Mouse (Mus musculus) CH12.LX (cell line): ENCODE results near the gene Smad6. TPM values are rescaled to one million over a fixed set of nuclear protein-coding genes. Genes with fewer than 3 reads are reported as not detected.

Experiments
- DNase-seq: peaks from one replicate; pipeline ENCODE4 v3.0.0-alpha.2; 2013; ENCODE audit errors: extremely low read depth
- H3K27ac ChIP-seq: 2 replicates; pipeline ENCODE4 v1.5.1; 2012; ENCODE audit warnings: low read depth, mild to moderate bottlenecking, control low read depth, moderate library complexity; ENCODE audit not compliant: insufficient read depth
- H3K27me3 ChIP-seq: replicated peaks from 2 replicates; pipeline ENCODE3; 2012; ENCODE audit warnings: inconsistent platforms
- H3K36me3 ChIP-seq, 2 experiments: replicated peaks in 1 of 2; 2 replicates each; pipeline versions ENCODE3 to v1.6.1; 2012; ENCODE audit warnings: inconsistent platforms in 1 of 2, low read length in 1 of 2, mild to moderate bottlenecking in 1 of 2, mixed read lengths in 1 of 2, moderate library complexity in 1 of 2; ENCODE audit not compliant: control insufficient read depth in 1 of 2, insufficient read depth in 1 of 2
- H3K4me1 ChIP-seq, 2 experiments: 2 replicates each; pipeline ENCODE4 v1.6.1; 2012; ENCODE audit warnings: inconsistent platforms in 1 of 2, moderate library complexity in 1 of 2; ENCODE audit not compliant: insufficient read depth in 2 of 2, control insufficient read depth in 1 of 2
- H3K4me2 ChIP-seq: 2 replicates; pipeline ENCODE4 v1.6.1; 2012; ENCODE audit warnings: low read depth, mild to moderate bottlenecking, control low read depth; ENCODE audit not compliant: poor library complexity, insufficient read depth, severe bottlenecking
- H3K4me3 ChIP-seq, 3 experiments: fragments of 150-350 bp in 1 of 3; sonication (generic) in 1 of 3; replicated peaks in 1 of 3; 2 replicates each; pipeline versions ENCODE3 to v1.5.1; 2011 to 2012; ENCODE audit warnings: low read depth in 2 of 3, low read length in 2 of 3, mild to moderate bottlenecking in 2 of 3, moderate library complexity in 2 of 3, control low read depth in 1 of 3, improper control_type of control experiment in 1 of 3, inconsistent platforms in 1 of 3, mixed read lengths in 1 of 3; ENCODE audit not compliant: poor library complexity in 1 of 3
- H3K79me2 ChIP-seq: replicated peaks from 2 replicates; pipeline ENCODE4 v1.6.1; 2012; ENCODE audit warnings: mild to moderate bottlenecking, moderate library complexity; ENCODE audit not compliant: control insufficient read depth, poor library complexity, insufficient read depth, severe bottlenecking; ENCODE audit errors: extremely low read depth
- H3K9ac ChIP-seq: 2 replicates; pipeline ENCODE4 v1.6.1; 2012; ENCODE audit warnings: low read depth, mild to moderate bottlenecking, control low read depth, moderate library complexity; ENCODE audit not compliant: insufficient read depth
- H3K9me3 ChIP-seq: replicated peaks from 2 replicates; pipeline ENCODE3; 2012; ENCODE audit warnings: low read length, inconsistent platforms, mixed read lengths
- BHLHE40 ChIP-seq: IDR thresholded peaks from 2 replicates; pipeline ENCODE4 v1.6.1; 2011; ENCODE audit warnings: mild to moderate bottlenecking, low read depth, low read length, improper control_type of control experiment
- CHD1 ChIP-seq: IDR thresholded peaks from 2 replicates; pipeline ENCODE4 v1.6.1; 2012; ENCODE audit warnings: low read depth, low read length, improper control_type of control experiment, inconsistent platforms
- CHD2 ChIP-seq: IDR thresholded peaks from 2 replicates; pipeline ENCODE4 v1.6.1; 2011; ENCODE audit warnings: low read length, improper control_type of control experiment
- CTCF ChIP-seq, 2 experiments: IDR thresholded peaks in 1 of 2; conservative IDR thresholded peaks in 1 of 2; 2 replicates each; pipeline ENCODE4 v1.5.1; 2011 to 2012; ENCODE audit warnings: low read depth in 2 of 2, low read length in 2 of 2, improper control_type of control experiment in 1 of 2, inconsistent platforms in 1 of 2, mild to moderate bottlenecking in 1 of 2, moderate library complexity in 1 of 2
- EP300 ChIP-seq: IDR thresholded peaks from 2 replicates; pipeline ENCODE4 v1.6.1; 2011; ENCODE audit warnings: low read length, improper control_type of control experiment
- GABPA ChIP-seq: IDR thresholded peaks from 2 replicates; pipeline ENCODE4 v1.6.1; 2012; ENCODE audit warnings: low read depth, low read length, improper control_type of control experiment, inconsistent platforms; ENCODE audit not compliant: insufficient replicate concordance
- JUN ChIP-seq: IDR thresholded peaks from 2 replicates; pipeline ENCODE4 v1.6.1; 2011; ENCODE audit warnings: low read depth, mild to moderate bottlenecking, low read length, improper control_type of control experiment, moderate library complexity; ENCODE audit not compliant: insufficient read depth
- JUND ChIP-seq: conservative IDR thresholded peaks from 2 replicates; pipeline ENCODE4 v1.6.1; 2011; ENCODE audit warnings: low read depth, low read length, improper control_type of control experiment
- MAFK ChIP-seq: IDR thresholded peaks from 2 replicates; pipeline ENCODE4 v1.6.1; 2011; ENCODE audit warnings: low read length, improper control_type of control experiment; ENCODE audit not compliant: insufficient replicate concordance
- MAX ChIP-seq: IDR thresholded peaks from 2 replicates; pipeline ENCODE4 v1.6.1; 2011; ENCODE audit warnings: low read length, improper control_type of control experiment
- MAZ ChIP-seq: IDR thresholded peaks from 2 replicates; pipeline ENCODE4 v1.6.1; 2012; ENCODE audit warnings: low read depth, mild to moderate bottlenecking, inconsistent platforms, low read length, improper control_type of control experiment, moderate library complexity
- MEF2A ChIP-seq: IDR thresholded peaks from 2 replicates; pipeline ENCODE4 v1.6.1; 2014; ENCODE audit warnings: low read depth, mild to moderate bottlenecking, inconsistent platforms, low read length, improper control_type of control experiment, borderline replicate concordance
- MYC ChIP-seq: IDR thresholded peaks from 2 replicates; pipeline ENCODE4 v1.6.1; 2011; ENCODE audit warnings: low read depth, mild to moderate bottlenecking, improper control_type of control experiment, low read length
- NELFE ChIP-seq: IDR thresholded peaks from 2 replicates; pipeline ENCODE4 v1.6.1; 2011; ENCODE audit warnings: low read depth, low read length, improper control_type of control experiment
- NRF1 ChIP-seq: IDR thresholded peaks from 2 replicates; pipeline ENCODE4 v1.6.1; 2014; ENCODE audit warnings: low read depth, mild to moderate bottlenecking, inconsistent platforms, low read length, improper control_type of control experiment, moderate library complexity
- POLR2A ChIP-seq: IDR thresholded peaks from 2 replicates; pipeline ENCODE4 v1.6.1; 2011; ENCODE audit warnings: low read depth, mild to moderate bottlenecking, improper control_type of control experiment, low read length
- RAD21 ChIP-seq: IDR thresholded peaks from 2 replicates; pipeline ENCODE4 v1.6.1; 2011; ENCODE audit warnings: low read depth, mild to moderate bottlenecking, low read length, improper control_type of control experiment, moderate library complexity
- SIN3A ChIP-seq: IDR thresholded peaks from 2 replicates; pipeline ENCODE4 v1.6.1; 2012; ENCODE audit warnings: low read length, improper control_type of control experiment, inconsistent platforms
- SMC3 ChIP-seq: IDR thresholded peaks from 2 replicates; pipeline ENCODE4 v1.6.1; 2011; ENCODE audit warnings: low read depth, low read length, improper control_type of control experiment
- TCF12 ChIP-seq: IDR thresholded peaks from 2 replicates; pipeline ENCODE4 v1.6.1; 2014; ENCODE audit warnings: low read depth, mild to moderate bottlenecking, inconsistent platforms, low read length, improper control_type of control experiment
- USF1 ChIP-seq: IDR thresholded peaks from 2 replicates; pipeline ENCODE4 v1.6.1; 2014; ENCODE audit warnings: low read depth, mild to moderate bottlenecking, inconsistent platforms, low read length, improper control_type of control experiment
- ZC3H11A ChIP-seq: IDR thresholded peaks from 2 replicates; pipeline ENCODE4 v1.6.1; 2012; ENCODE audit warnings: low read depth, mild to moderate bottlenecking, inconsistent platforms, low read length, improper control_type of control experiment
- ZKSCAN1 ChIP-seq: IDR thresholded peaks from 2 replicates; pipeline ENCODE4 v1.6.1; 2012; ENCODE audit warnings: low read depth, inconsistent platforms, low read length, improper control_type of control experiment, borderline replicate concordance
- dilution Hi-C: fragments of 300-500 bp; cut with MboI; formaldehyde crosslinking; loops from 2 replicates; pipeline ENCODE4 v1.14.3; 2020; ENCODE audit warnings: low sequenced_read_pairs; ENCODE audit not compliant: extremely low pct_unique_long_range_greater_than_20kb, extremely low pct_ligation_motif_present
- in situ Hi-C: fragments of 300-500 bp; cut with MboI; formaldehyde crosslinking; loops from 3 replicates; pipeline ENCODE4 v1.14.3; 2019; ENCODE audit warnings: low sequenced_read_pairs, low pct_ligation_motif_present, low pct_unique_long_range_greater_than_20kb, mixed read lengths
- polyA plus RNA-seq: library from polyadenylated mRNA; unstranded; fragments of >175 nt; gene quantifications from 2 replicates; pipeline ENCODE4 v1.2.1, GENCODE M21; 2012; ENCODE audit warnings: low read depth; ENCODE audit not compliant: insufficient read length
- total RNA-seq, 2 experiments: library from RNA; depleted of rRNA; stranded (reverse); fragments of 300-350 nt in 1 of 2; fragments of >200 nt in 1 of 2; gene quantifications; 2 replicates each; pipeline ENCODE4 v1.2.3; 2012 to 2014

Smad6 gene
- total and polyA plus RNA-seq, 3 experiments = not detected

- no peaks in the 10 kb centered on the region for H3K36me3 ChIP-seq
- H3K4me1 ChIP-seq = no peaks in the 10 kb centered on the region
- peaks cover 12% of the 10 kb centered on the region for H3K27me3 ChIP-seq
- no peak overlapping the region for H3K4me3 ChIP-seq
- in situ Hi-C loops (no loop called here), dilution Hi-C loops (no loop called here)
- no peak overlapping the region for H3K9ac ChIP-seq
- no peaks in the 10 kb centered on the region for H3K79me2 ChIP-seq
- H3K9me3 ChIP-seq = no peaks in the 10 kb centered on the region
- DNase-seq = no peak
- TF ChIP-seq SMC3 = no peak
- TF ChIP-seq SIN3A = no peak
- no peak for TF ChIP-seq JUN
- no peak for TF ChIP-seq MAX
- no peak for TF ChIP-seq NRF1
- TF ChIP-seq BHLHE40 = no peak
- no peak for TF ChIP-seq MEF2A
- TF ChIP-seq CHD1 = no peak
- no peak for TF ChIP-seq NELFE
- no peak for TF ChIP-seq MAFK
- TF ChIP-seq MYC = no peak
- no peak for TF ChIP-seq EP300
- TF ChIP-seq TCF12 = no peak
- no peak for TF ChIP-seq RAD21
- no peak for TF ChIP-seq USF1
- no peak for TF ChIP-seq JUND
- TF ChIP-seq ZC3H11A = no peak
- TF ChIP-seq CTCF (conservative IDR thresholded peaks at IDR 0.05 in 1 of 2, IDR thresholded peaks at IDR 0.05 in 1 of 2; ENCODE audit: low read depth in 2 of 2, low read length in 2 of 2) = no peak
- TF ChIP-seq ZKSCAN1 = no peak
- H3K4me2 ChIP-seq = no peak overlapping the region
- H3K27ac ChIP-seq = no peak overlapping the region
These were observed 45.9 kb downstream of the Smad6 start for GRCm38 (mm10) chr9:63975996-63976395.

- Histone ChIP-seq H3K4me3 (no peak overlapping the region), H3K79me2 (no peaks in the 10 kb centered on the region), H3K27ac (no peak overlapping the region), H3K4me2 (no peak overlapping the region), H3K9me3 (no peaks in the 10 kb centered on the region), H3K36me3 (no peaks in the 10 kb centered on the region), H3K9ac (no peak overlapping the region), H3K27me3 (peaks cover 12% of the 10 kb centered on the region), H3K4me1 (no peaks in the 10 kb centered on the region)
- dilution Hi-C loops = no loop called here
- DNase-seq = no peak
- TF ChIP-seq CHD2 = no peak
- no peak for TF ChIP-seq GABPA
- no peak for TF ChIP-seq CTCF (conservative IDR thresholded peaks at IDR 0.05 in 1 of 2, IDR thresholded peaks at IDR 0.05 in 1 of 2; ENCODE audit: low read depth in 2 of 2, low read length in 2 of 2)
- TF ChIP-seq NELFE = no peak
- no peak for TF ChIP-seq MAZ
- no peak for TF ChIP-seq MAX
- no peak for TF ChIP-seq POLR2A
- TF ChIP-seq TCF12 = no peak
- in situ Hi-C loops = no loop called here
These were observed 47.4 kb downstream of the Smad6 start for GRCm38 (mm10) chr9:63974258-63975023.
